Mouse (Mus musculus) lung, adult 2 months (tissue): ENCODE measurements around the gene Hipk4.

Experiments
- CTCF ChIP-seq: fragments of 200-500 bp; IDR thresholded peaks from 2 replicates; pipeline ENCODE4 v1.5.1; 2011; ENCODE audit warnings: mild to moderate bottlenecking, low read length, control low read depth; ENCODE audit not compliant: insufficient read depth
- POLR2A ChIP-seq: fragments of 200-500 bp; IDR thresholded peaks from 2 replicates; pipeline ENCODE4 v1.6.1; 2011; ENCODE audit warnings: low read depth, mild to moderate bottlenecking, control low read depth, low read length, borderline replicate concordance; ENCODE audit errors: extremely low read depth

- no peak for TF ChIP-seq CTCF
- TF ChIP-seq POLR2A: no peak
Measured at GRCm38 (mm10) chr7:27490227-27490542, 32.9 kb upstream of the Hipk4 start.
